Mouse (Mus musculus) liver, embryonic 16.5 days (tissue): ENCODE measurements at regions not wholly inside any gene's neighbourhood (a gene's known extent, or its start where the extent isn't known, plus 50 kb on each side); places are given as distances from the start of the nearest gene placed in this dataset.

ENCODE experiments used
- ATAC-seq: fragments of 200-750 bp; cut with Nextera tagmentation; 2 replicates; pipeline ENCODE4 v1.8.0; 2017; ENCODE audit warnings: low read depth, mild to moderate bottlenecking, moderate number of reproducible peaks, moderate library complexity
- H3K27ac ChIP-seq: fragments of 300-500 bp; sonication (generic); 2 replicates; pipeline ENCODE4 v1.5.1; 2014; ENCODE audit warnings: mild to moderate bottlenecking, low read length
- H3K27me3 ChIP-seq: fragments of 300-500 bp; sonication (generic); 2 replicates; pipeline ENCODE4 v1.6.1; 2014; ENCODE audit warnings: low read depth, low read length, mixed read lengths; ENCODE audit not compliant: control insufficient read depth, insufficient read depth
- H3K36me3 ChIP-seq: fragments of 300-500 bp; sonication (generic); 2 replicates; pipeline ENCODE4 v1.6.1; 2014; ENCODE audit warnings: mild to moderate bottlenecking; ENCODE audit not compliant: control insufficient read depth, insufficient read depth
- H3K4me1 ChIP-seq: fragments of 300-500 bp; sonication (generic); 2 replicates; pipeline ENCODE4 v1.6.1; 2014; ENCODE audit warnings: low read depth, low read length, mixed read lengths; ENCODE audit not compliant: control insufficient read depth
- H3K4me2 ChIP-seq: fragments of 300-500 bp; sonication (generic); 2 replicates; pipeline ENCODE4 v1.6.1; 2014; ENCODE audit warnings: low read depth, low read length, mixed read lengths
- H3K4me3 ChIP-seq: fragments of 300-500 bp; sonication (generic); 2 replicates; pipeline ENCODE4 v1.5.1; 2014; ENCODE audit warnings: low read depth, mild to moderate bottlenecking, low read length
- H3K9ac ChIP-seq: fragments of 300-500 bp; sonication (generic); 2 replicates; pipeline ENCODE4 v1.6.1; 2014; ENCODE audit warnings: low read depth, low read length
- H3K9me3 ChIP-seq: fragments of 300-500 bp; sonication (generic); replicated peaks from 2 replicates; pipeline ENCODE4 v1.6.1; 2016; ENCODE audit warnings: low read length; ENCODE audit not compliant: control insufficient read depth
- WGBS: fragments of 180-500 bp; shearing (Covaris S2); extraction: QIAGEN DNeasy Blood & Tissue Kit; methylation state at CpG from one replicate; pipeline ENCODE4 v1.1.7; 2014; ENCODE audit not compliant: insufficient replicate concordance; 5-methylcytosine and 5-hydroxymethylcytosine counted together

DNA sequence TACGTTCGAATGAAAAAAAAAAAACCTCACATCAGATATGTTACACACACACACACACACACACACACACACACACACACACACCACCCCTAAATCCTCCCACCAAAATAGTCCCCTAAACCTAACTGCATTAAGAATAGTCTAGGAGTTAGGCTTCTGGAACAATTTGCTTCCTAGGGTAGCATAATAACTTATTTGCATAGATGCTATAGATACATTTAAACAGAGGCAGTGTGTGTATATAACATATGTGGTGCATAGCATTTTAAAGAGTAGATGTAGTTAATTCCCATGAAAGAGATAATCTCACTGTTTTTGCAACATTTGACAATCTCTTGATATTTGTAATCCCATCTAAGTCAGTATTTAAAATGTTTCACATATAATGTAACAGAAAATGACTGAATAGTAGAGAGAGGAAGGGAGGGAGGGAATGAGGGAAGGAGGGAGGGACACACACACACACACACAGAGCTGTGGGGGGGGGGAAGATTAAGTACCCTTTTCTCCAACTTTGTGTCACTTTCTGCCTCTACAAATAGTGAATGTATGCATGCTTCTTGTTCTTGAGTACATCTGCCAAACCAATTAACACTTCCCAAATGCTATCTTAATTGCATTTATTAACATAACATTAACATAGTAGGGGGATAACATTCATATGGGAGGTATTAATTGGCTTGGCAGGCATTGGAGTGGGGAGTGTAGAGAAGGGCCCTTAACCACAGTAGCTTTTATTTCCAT lies 127.7 kb upstream of the Tle1 start:
- H3K4me2 ChIP-seq = no peak overlapping the region

DNA sequence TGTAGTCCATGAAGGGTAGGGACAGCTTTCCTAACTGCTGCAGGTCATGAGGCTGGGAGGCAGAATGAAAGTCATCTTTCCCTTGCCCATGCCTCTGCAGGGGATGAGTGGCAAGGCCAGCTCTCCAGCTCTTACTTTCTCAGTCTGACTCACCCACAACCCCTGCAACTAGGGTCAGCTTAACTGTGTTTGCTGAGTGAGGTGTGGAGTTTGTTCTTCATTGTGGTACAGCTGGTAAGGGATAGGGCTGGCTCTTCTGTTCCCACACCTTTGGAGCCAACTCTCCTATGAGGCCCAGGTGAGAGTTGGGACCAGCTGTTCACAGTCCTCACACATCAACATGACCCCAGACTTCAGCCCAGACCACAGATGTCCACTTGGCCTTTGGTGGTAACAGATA lies 124.2 kb upstream of the Tle1 start:
- H3K36me3 ChIP-seq = no peaks in the 10 kb centered on the region
- no peaks in the 10 kb centered on the region for H3K9me3 ChIP-seq
- no peak overlapping the region for H3K4me3 ChIP-seq
- no peak for ATAC-seq
- H3K27ac ChIP-seq = no peak overlapping the region
- no peaks in the 10 kb centered on the region for H3K4me1 ChIP-seq
- H3K4me2 ChIP-seq = no peak overlapping the region
- no peak overlapping the region for H3K9ac ChIP-seq
- H3K27me3 ChIP-seq = no peaks in the 10 kb centered on the region

More for the DNA sequence above, 127.7 kb upstream of the Tle1 start:
- ATAC-seq = no peak
- H3K9me3 ChIP-seq = no peaks in the 10 kb centered on the region
- H3K27me3 ChIP-seq = no peaks in the 10 kb centered on the region
- H3K4me3 ChIP-seq = no peak overlapping the region
- H3K27ac ChIP-seq = no peak overlapping the region
- H3K36me3 ChIP-seq = no peaks in the 10 kb centered on the region
- 61% methylated on average over 2 of the region's 2 CpGs for WGBS
- H3K4me1 ChIP-seq = no peaks in the 10 kb centered on the region
- H3K9ac ChIP-seq = no peak overlapping the region

DNA sequence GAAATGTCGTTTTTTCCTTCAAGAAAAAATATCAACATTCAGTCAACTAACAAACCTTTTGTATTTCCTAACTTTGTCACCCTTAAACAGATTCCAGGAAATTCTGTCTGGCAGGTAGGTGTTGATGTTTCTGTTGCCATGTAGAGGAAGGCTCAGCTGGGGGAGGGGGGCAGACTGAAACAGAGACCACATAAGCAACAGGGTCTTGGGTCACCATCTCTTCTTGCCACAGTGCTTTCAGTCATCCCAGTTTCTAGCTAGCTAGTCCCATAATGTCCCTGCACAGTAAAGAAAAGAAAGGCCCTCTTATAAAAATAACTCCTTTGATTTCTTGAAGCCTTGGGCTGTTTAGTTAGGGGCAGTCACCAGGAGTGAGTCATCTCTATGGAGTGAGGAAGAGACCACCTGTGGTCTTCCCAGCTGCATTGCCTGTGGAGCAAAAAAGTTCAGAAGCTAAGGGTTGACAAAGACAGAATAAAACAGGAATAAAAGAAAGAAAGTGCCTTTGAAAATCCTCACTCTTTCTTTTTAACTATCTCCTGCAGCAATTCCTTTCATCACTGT lies 84.5 kb upstream of the Tle1 start:
- H3K27ac ChIP-seq = no peak overlapping the region
- no peaks in the 10 kb centered on the region for H3K4me1 ChIP-seq
- no peak overlapping the region for H3K9ac ChIP-seq
- no peak overlapping the region for H3K4me3 ChIP-seq
- H3K4me2 ChIP-seq = no peak overlapping the region
- 23% methylated on average over 1 of the region's 1 CpGs for WGBS
- H3K36me3 ChIP-seq = no peaks in the 10 kb centered on the region
- H3K9me3 ChIP-seq = no peaks in the 10 kb centered on the region
- H3K27me3 ChIP-seq = no peaks in the 10 kb centered on the region
- no peak for ATAC-seq

DNA sequence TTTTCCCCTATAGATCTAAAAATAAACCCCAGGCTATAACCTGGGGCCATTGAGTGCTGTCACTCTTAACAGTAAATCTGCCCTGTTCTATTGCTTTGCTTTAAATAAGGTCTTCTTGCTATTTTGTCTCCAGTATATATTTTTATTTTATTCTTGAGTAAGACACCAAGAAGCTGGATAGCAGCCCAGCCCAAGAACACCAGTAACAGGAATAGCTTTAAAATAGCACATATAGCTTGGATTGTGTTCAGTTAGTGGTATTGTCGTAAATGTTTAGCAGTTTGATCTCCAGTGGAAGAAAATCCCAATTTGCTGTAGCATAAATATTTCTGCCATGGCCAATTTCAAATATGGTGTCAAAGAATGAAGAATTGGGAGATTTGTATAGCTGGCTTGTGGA lies 49.8 kb upstream of the Tle1 start:
- H3K9me3 ChIP-seq = no peaks in the 10 kb centered on the region
- H3K27me3 ChIP-seq = no peaks in the 10 kb centered on the region
- no peak overlapping the region for H3K9ac ChIP-seq
- no peak overlapping the region for H3K4me2 ChIP-seq
- H3K36me3 ChIP-seq = no peaks in the 10 kb centered on the region
- ATAC-seq = no peak
- WGBS = 78% methylated on average over 1 of the region's 1 CpGs
- no peaks in the 10 kb centered on the region for H3K4me1 ChIP-seq
- no peak overlapping the region for H3K27ac ChIP-seq
- no peak overlapping the region for H3K4me3 ChIP-seq
